Mouse (Mus musculus): Measurements from ENCODE around the gene Ipo4.

GRCm38 (mm10) chr14:55615876-55616275, 19.9 kb downstream of the Ipo4 start:
- TF ChIP-seq POU5F1 (IDR thresholded peaks at IDR 0.05; ENCODE audit: borderline replicate concordance, low read length): no peak
- TF ChIP-seq CTCF (conservative IDR thresholded peaks at IDR 0.05; ENCODE audit: low read length): no peak

Measured in E14TG2a.4 (cell line).